Mouse (Mus musculus) lung, embryonic 15.5 days (tissue): ENCODE results near the gene Adarb2. TPM values are rescaled to one million over a fixed set of nuclear protein-coding genes. Genes with fewer than 3 reads are reported as not detected.

Source experiments
- ATAC-seq: fragments of 200-750 bp; cut with Nextera tagmentation; 2 replicates; pipeline ENCODE4 v1.8.0; 2017; ENCODE audit warnings: moderate number of reproducible peaks, borderline replicate concordance; ENCODE audit not compliant: low FRiP score, low TSS enrichment; ENCODE audit errors: extremely low read depth
- H3K27ac ChIP-seq: fragments of 300-500 bp; sonication (generic); 2 replicates; pipeline ENCODE4 v1.5.1; 2015; ENCODE audit warnings: moderate library complexity, mild to moderate bottlenecking, inconsistent platforms
- H3K27me3 ChIP-seq: fragments of 300-500 bp; sonication (generic); 2 replicates; pipeline ENCODE4 v1.6.1; 2015; ENCODE audit warnings: inconsistent platforms
- H3K36me3 ChIP-seq: fragments of 300-500 bp; sonication (generic); 2 replicates; pipeline ENCODE4 v1.6.1; 2015; ENCODE audit warnings: inconsistent platforms
- H3K4me1 ChIP-seq: fragments of 300-500 bp; sonication (generic); 2 replicates; pipeline ENCODE4 v1.6.1; 2015; ENCODE audit warnings: inconsistent platforms
- H3K4me2 ChIP-seq: fragments of 300-500 bp; sonication (generic); 2 replicates; pipeline ENCODE4 v1.6.1; 2015; ENCODE audit warnings: inconsistent platforms, mild to moderate bottlenecking, moderate library complexity
- H3K4me3 ChIP-seq: fragments of 300-500 bp; sonication (generic); 2 replicates; pipeline ENCODE4 v1.5.1; 2015; ENCODE audit warnings: mild to moderate bottlenecking, inconsistent platforms
- H3K9ac ChIP-seq: fragments of 300-500 bp; sonication (generic); 2 replicates; pipeline ENCODE4 v1.6.1; 2015; ENCODE audit warnings: inconsistent platforms
- H3K9me3 ChIP-seq: fragments of 300-500 bp; sonication (generic); 2 replicates; pipeline ENCODE4 v1.6.1; 2016; ENCODE audit warnings: inconsistent platforms
- WGBS: fragments of 180-500 bp; shearing (Covaris S2); methylation state at CpG from one replicate; pipeline ENCODE4 v1.1.7; 2015; 5-methylcytosine and 5-hydroxymethylcytosine counted together
- polyA plus RNA-seq: library from polyadenylated mRNA; unstranded; fragments of >200 nt; fragmentation: Nextera tagmentation; extraction: Ambion mirVana; gene quantifications from 2 replicates; pipeline ENCODE4 v1.2.1, GENCODE M21; 2015

Adarb2 gene
- polyA plus RNA-seq, 1 experiment from 2014 or later: 0.32 TPM

DNA sequence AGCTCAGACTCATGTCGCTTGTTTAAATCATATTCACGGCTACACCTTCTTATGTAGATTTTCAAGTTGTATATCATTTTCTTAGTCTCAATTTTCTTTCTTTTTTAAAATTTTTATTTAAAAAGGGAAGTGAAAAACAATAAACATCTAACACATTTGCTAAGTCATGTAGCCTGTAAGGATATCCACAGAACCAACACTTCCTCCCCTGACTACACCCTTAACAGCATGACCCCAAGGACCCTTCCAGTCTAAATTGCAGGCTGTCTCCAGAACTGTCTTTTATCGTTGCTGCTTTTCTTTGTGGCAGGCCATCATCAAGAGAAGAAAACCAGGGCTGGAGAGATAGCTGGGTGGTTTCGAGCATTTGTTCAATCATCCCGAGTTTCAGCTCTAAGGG lies 474.5 kb downstream of the Adarb2 start:
- no peak overlapping the region for H3K4me3 ChIP-seq
- H3K9ac ChIP-seq: no peak overlapping the region
- no peaks in the 10 kb centered on the region for H3K9me3 ChIP-seq
- WGBS: 62% methylated on average over 5 of the region's 5 CpGs
- no peak overlapping the region for H3K4me2 ChIP-seq
- no peaks in the 10 kb centered on the region for H3K36me3 ChIP-seq
- no peak for ATAC-seq
- no peaks in the 10 kb centered on the region for H3K4me1 ChIP-seq
- no peaks in the 10 kb centered on the region for H3K27me3 ChIP-seq
- no peak overlapping the region for H3K27ac ChIP-seq

DNA sequence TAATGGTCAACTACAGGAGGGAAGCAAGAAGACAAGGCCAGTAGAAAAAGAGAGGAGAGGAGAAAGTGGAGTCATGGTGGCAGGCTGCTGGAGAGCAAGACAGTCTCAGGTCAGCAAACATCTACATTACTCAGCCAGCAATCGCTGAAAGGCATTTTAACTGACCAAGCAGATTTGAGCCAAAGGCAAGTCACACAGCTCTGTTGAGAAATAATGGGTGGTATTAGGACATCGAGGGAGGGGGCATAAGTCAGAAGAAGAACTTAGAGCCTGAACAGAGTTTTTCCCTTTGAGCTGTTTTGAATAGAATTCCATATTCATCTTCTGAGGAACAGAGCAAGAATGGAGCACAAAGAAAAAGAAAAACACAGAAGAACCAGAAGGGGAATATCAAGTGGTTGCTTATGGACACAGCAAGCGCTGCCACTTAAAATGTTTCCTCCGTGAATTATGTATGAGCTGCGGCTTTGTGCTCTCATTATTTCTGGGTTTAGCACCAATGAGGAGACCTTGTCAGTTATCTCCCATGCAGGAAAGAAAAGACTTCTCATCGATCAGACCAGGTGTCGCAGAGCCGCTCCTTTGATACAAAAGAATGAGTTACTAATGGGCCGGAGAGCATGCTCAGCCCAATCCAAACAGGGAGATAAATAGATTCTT lies 477.9 kb downstream of the Adarb2 start:
- ATAC-seq: no peak
- 83% methylated on average over 9 of the region's 9 CpGs for WGBS

GRCm38 (mm10) chr13:8691448-8691847 lies 488.8 kb downstream of the Adarb2 start:
- no peak for ATAC-seq
- WGBS: 73% methylated on average over 6 of the region's 6 CpGs

More for the DNA sequence above, 477.9 kb downstream of the Adarb2 start:
- H3K9me3 ChIP-seq: no peaks in the 10 kb centered on the region
- no peaks in the 10 kb centered on the region for H3K4me1 ChIP-seq
- no peak overlapping the region for H3K9ac ChIP-seq
- H3K4me3 ChIP-seq: no peak overlapping the region
- no peak overlapping the region for H3K4me2 ChIP-seq
- H3K27me3 ChIP-seq: no peaks in the 10 kb centered on the region
- no peak overlapping the region for H3K27ac ChIP-seq
- H3K36me3 ChIP-seq: no peaks in the 10 kb centered on the region

GRCm38 (mm10) chr13:8692787-8693186 lies 490.1 kb downstream of the Adarb2 start:
- Histone ChIP-seq H3K4me3 (no peak overlapping the region), H3K4me1 (no peaks in the 10 kb centered on the region), H3K9me3 (no peaks in the 10 kb centered on the region), H3K9ac (no peak overlapping the region), H3K27ac (no peak overlapping the region), H3K27me3 (no peaks in the 10 kb centered on the region), H3K36me3 (no peaks in the 10 kb centered on the region), H3K4me2 (no peak overlapping the region)
- no peak for ATAC-seq
- 72% methylated on average over 9 of the region's 9 CpGs for WGBS

More at GRCm38 (mm10) chr13:8691448-8691847, 488.8 kb downstream of the Adarb2 start:
- Histone ChIP-seq H3K9me3 (no peaks in the 10 kb centered on the region), H3K27ac (no peak overlapping the region), H3K4me1 (no peaks in the 10 kb centered on the region), H3K36me3 (no peaks in the 10 kb centered on the region), H3K27me3 (no peaks in the 10 kb centered on the region), H3K4me2 (no peak overlapping the region), H3K9ac (no peak overlapping the region), H3K4me3 (no peak overlapping the region)

GRCm38 (mm10) chr13:8698451-8698850 lies 495.8 kb downstream of the Adarb2 start:
- WGBS: 86% methylated on average over 5 of the region's 5 CpGs
- H3K9me3 ChIP-seq: no peaks in the 10 kb centered on the region
- ATAC-seq: no peak
- H3K9ac ChIP-seq: no peak overlapping the region
- H3K4me1 ChIP-seq: no peaks in the 10 kb centered on the region
- H3K27me3 ChIP-seq: no peaks in the 10 kb centered on the region
- no peak overlapping the region for H3K4me2 ChIP-seq
- no peak overlapping the region for H3K27ac ChIP-seq
- H3K4me3 ChIP-seq: no peak overlapping the region
- H3K36me3 ChIP-seq: no peaks in the 10 kb centered on the region

- WGBS: 61% methylated on average over 3 of the region's 3 CpGs
- no peak for ATAC-seq
- H3K9me3 ChIP-seq: no peaks in the 10 kb centered on the region
Observed at GRCm38 (mm10) chr13:8699831-8700230, 497.2 kb downstream of the Adarb2 start.

GRCm38 (mm10) chr13:8700981-8701380 lies 498.3 kb downstream of the Adarb2 start:
- ATAC-seq: no peak
- H3K4me3 ChIP-seq: no peak overlapping the region
- H3K36me3 ChIP-seq: no peaks in the 10 kb centered on the region
- no peaks in the 10 kb centered on the region for H3K27me3 ChIP-seq
- 51% methylated on average over 4 of the region's 4 CpGs for WGBS
- H3K4me1 ChIP-seq: no peaks in the 10 kb centered on the region
- no peaks in the 10 kb centered on the region for H3K9me3 ChIP-seq
- no peak overlapping the region for H3K4me2 ChIP-seq
- H3K9ac ChIP-seq: no peak overlapping the region
- H3K27ac ChIP-seq: no peak overlapping the region

More at GRCm38 (mm10) chr13:8699831-8700230, 497.2 kb downstream of the Adarb2 start:
- H3K4me3 ChIP-seq: no peak overlapping the region
- H3K9ac ChIP-seq: no peak overlapping the region
- H3K27me3 ChIP-seq: no peaks in the 10 kb centered on the region
- H3K27ac ChIP-seq: no peak overlapping the region
- no peak overlapping the region for H3K4me2 ChIP-seq
- H3K36me3 ChIP-seq: no peaks in the 10 kb centered on the region
- H3K4me1 ChIP-seq: no peaks in the 10 kb centered on the region

GRCm38 (mm10) chr13:8705296-8705695 lies 502.6 kb downstream of the Adarb2 start:
- Histone ChIP-seq H3K4me3 (no peak overlapping the region), H3K9me3 (no peaks in the 10 kb centered on the region), H3K27me3 (no peaks in the 10 kb centered on the region), H3K9ac (no peak overlapping the region), H3K4me1 (no peaks in the 10 kb centered on the region), H3K27ac (no peak overlapping the region), H3K4me2 (no peak overlapping the region), H3K36me3 (no peaks in the 10 kb centered on the region)
- no peak for ATAC-seq
- WGBS: 43% methylated on average over 4 of the region's 4 CpGs

DNA sequence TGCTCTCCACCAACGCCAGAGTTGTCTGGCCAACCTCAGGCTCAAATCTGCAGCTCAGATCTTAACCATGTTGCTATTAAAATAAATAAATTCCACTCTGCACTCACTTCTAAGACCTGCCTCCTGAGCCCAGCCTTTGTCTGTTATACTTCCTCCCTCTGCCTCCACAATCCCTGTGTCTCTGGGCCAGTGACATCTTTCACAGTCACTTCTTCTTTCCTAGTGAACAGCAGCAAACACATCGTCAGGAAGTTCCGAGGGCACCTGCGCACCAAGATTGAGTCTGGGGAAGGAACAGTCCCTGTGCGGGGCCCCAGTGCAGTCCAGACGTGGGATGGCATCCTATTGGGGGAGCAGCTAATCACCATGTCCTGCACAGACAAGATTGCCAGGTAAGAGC lies 510.7 kb downstream of the Adarb2 start:
- WGBS: 44% methylated on average over 6 of the region's 6 CpGs
- Histone ChIP-seq H3K9me3 (no peaks in the 10 kb centered on the region), H3K4me2 (no peak overlapping the region), H3K9ac (no peak overlapping the region), H3K27me3 (no peaks in the 10 kb centered on the region), H3K27ac (no peak overlapping the region), H3K4me1 (no peaks in the 10 kb centered on the region), H3K36me3 (no peaks in the 10 kb centered on the region), H3K4me3 (no peak overlapping the region)
- ATAC-seq: no peak

- Histone ChIP-seq H3K4me2 (no peak overlapping the region), H3K4me1 (no peaks in the 10 kb centered on the region), H3K27me3 (no peaks in the 10 kb centered on the region), H3K36me3 (no peaks in the 10 kb centered on the region), H3K9ac (no peak overlapping the region), H3K27ac (no peak overlapping the region), H3K4me3 (no peak overlapping the region), H3K9me3 (no peaks in the 10 kb centered on the region)
- 77% methylated on average over 10 of the region's 10 CpGs for WGBS
- ATAC-seq: no peak
Observed at GRCm38 (mm10) chr13:8729972-8730645, 527.4 kb downstream of the Adarb2 start.

DNA sequence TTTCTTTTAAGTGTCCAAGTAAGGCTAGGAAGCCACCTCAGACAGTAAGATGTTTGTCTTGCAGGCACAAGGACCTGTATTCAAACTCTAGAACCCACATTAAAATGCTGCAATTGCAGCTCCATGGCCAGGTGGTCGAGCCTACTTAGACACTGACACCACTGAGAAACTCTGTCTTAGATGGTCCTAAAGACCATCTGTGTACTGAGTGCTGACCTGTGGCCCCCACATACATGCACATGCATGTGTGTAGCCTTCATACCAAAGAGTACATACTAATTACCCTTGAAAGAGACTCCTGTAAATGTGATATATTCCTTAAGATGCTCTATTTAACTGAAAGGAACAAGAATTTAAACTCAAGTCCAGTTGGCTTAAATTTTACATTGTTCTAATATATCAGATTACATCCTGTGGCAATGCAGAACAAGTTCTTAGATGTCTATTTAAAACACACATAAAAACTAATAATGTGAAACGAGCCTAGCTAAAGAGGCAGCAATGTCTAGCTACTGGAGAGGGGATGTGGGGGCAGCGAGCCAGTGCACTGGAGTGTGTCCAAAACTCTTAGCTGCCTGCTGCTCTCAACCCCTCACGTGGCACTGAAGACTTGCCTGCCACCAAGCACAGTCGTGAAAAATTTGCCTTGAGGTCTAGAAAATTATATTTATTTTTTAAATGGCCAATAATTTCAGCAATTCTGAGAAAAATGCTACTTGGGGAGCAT lies 534.6 kb downstream of the Adarb2 start:
- Histone ChIP-seq H3K4me2 (no peak overlapping the region), H3K9me3 (no peaks in the 10 kb centered on the region), H3K27ac (no peak overlapping the region), H3K9ac (no peak overlapping the region), H3K27me3 (no peaks in the 10 kb centered on the region), H3K4me3 (no peak overlapping the region), H3K4me1 (no peaks in the 10 kb centered on the region), H3K36me3 (no peaks in the 10 kb centered on the region)
- WGBS: 48% methylated on average over 5 of the region's 5 CpGs
- ATAC-seq: no peak

DNA sequence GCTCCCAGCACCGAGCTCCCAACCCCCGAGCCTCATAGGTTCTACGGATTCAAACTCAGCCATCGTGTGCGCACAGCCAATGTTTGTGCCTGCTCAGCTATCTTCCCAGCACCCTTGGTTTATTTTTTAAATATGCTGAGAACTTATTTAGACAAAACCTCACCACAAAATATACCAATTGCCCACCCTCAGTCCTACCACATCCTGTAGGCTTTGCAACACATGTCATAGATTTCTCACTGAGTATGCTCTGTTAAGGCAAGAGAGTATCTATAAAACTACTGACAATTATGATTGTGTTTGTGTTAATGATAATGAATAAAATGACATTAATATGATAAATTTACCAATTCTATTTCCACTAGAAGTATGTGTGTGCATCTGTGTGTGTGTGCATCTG lies 540.1 kb downstream of the Adarb2 start:
- Histone ChIP-seq H3K27me3 (no peaks in the 10 kb centered on the region), H3K36me3 (no peaks in the 10 kb centered on the region), H3K4me1 (no peaks in the 10 kb centered on the region), H3K4me3 (no peak overlapping the region), H3K4me2 (no peak overlapping the region), H3K9me3 (no peaks in the 10 kb centered on the region), H3K27ac (no peak overlapping the region), H3K9ac (no peak overlapping the region)
- WGBS: 81% methylated on average over 5 of the region's 5 CpGs
- no peak for ATAC-seq
